Mouse (Mus musculus) intestine, embryonic 14.5 days (tissue): ENCODE results near the gene Lnx2. TPM values are rescaled to one million over a fixed set of nuclear protein-coding genes. Genes with fewer than 3 reads are reported as not detected.

Experiments used
- ATAC-seq: fragments of 200-750 bp; cut with Nextera tagmentation; replicated peaks from 2 replicates; pipeline ENCODE4 v1.8.0; 2017; ENCODE audit warnings: low read depth, moderate number of reproducible peaks, moderate TSS enrichment, moderate library complexity; ENCODE audit not compliant: low FRiP score, low TSS enrichment
- DNase-seq: peaks from one replicate; pipeline ENCODE4 v3.0.0-alpha.2; 2018; ENCODE audit warnings: low spot score
- H3K27ac ChIP-seq: fragments of 300-500 bp; sonication (generic); 2 replicates; pipeline ENCODE4 v1.5.1; 2014; ENCODE audit warnings: low read depth, mild to moderate bottlenecking, control low read depth
- H3K27me3 ChIP-seq: fragments of 300-500 bp; sonication (generic); replicated peaks from 2 replicates; pipeline ENCODE4 v1.6.1; 2014; ENCODE audit warnings: low read length, control low read depth; ENCODE audit not compliant: control insufficient read depth, insufficient read depth
- H3K36me3 ChIP-seq: fragments of 300-500 bp; sonication (generic); 2 replicates; pipeline ENCODE4 v1.6.1; 2014; ENCODE audit warnings: low read length, control low read depth; ENCODE audit not compliant: control insufficient read depth, insufficient read depth
- H3K4me1 ChIP-seq: fragments of 300-500 bp; sonication (generic); replicated peaks from 2 replicates; pipeline ENCODE4 v1.6.1; 2014; ENCODE audit warnings: low read length, control low read depth, mixed read lengths; ENCODE audit not compliant: control insufficient read depth, insufficient read depth
- H3K4me2 ChIP-seq: fragments of 300-500 bp; sonication (generic); 2 replicates; pipeline ENCODE4 v1.6.1; 2014; ENCODE audit warnings: low read length
- H3K4me3 ChIP-seq: fragments of 300-500 bp; sonication (generic); 2 replicates; pipeline ENCODE4 v1.5.1; 2014; ENCODE audit warnings: low read depth, low read length, control low read depth, mixed read lengths
- H3K9ac ChIP-seq: fragments of 300-500 bp; sonication (generic); 2 replicates; pipeline ENCODE4 v1.6.1; 2014; ENCODE audit warnings: mild to moderate bottlenecking, low read length
- H3K9me3 ChIP-seq: fragments of 300-500 bp; sonication (generic); 2 replicates; pipeline ENCODE4 v1.6.1; 2016; ENCODE audit warnings: low read length, control low read depth; ENCODE audit not compliant: control insufficient read depth
- WGBS: fragments of 180-500 bp; shearing (Covaris S2); extraction: QIAGEN DNeasy Blood & Tissue Kit; methylation state at CpG from one replicate; pipeline ENCODE4 v1.1.7; 2014; 5-methylcytosine and 5-hydroxymethylcytosine counted together
- polyA plus RNA-seq: library from polyadenylated mRNA; unstranded; fragments of >200 nt; fragmentation: Nextera tagmentation; extraction: Ambion mirVana; gene quantifications from 2 replicates; pipeline ENCODE4 v1.2.1, GENCODE M21; 2014

Gene Lnx2
- polyA plus RNA-seq, 1 experiment from 2014 or later: 17.9 TPM

DNA sequence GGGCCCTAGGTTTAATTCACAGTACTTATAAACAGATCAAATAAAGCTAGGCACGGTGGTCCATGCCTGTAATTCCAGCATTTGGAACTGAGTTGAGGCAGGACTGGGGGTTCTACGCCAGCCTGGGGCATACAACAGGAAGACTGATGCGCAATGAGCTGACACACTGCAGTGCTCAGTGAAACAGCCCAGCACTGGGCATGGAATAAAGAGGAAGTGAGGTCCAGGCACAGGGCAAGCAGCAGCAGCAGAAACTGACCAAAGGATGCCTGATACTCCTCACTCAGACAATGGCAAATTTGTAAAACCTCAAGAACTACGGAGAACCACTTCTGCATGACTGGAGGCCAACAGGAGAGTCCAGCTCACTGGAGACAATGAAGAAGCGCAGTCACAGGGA is 37.0 kb downstream of the Lnx2 start:
- Histone ChIP-seq H3K27me3 (no peaks in the 10 kb centered on the region), H3K9ac (no peak overlapping the region), H3K4me1 (0 out of 2 replicates have a peak, but pooled peaks cover 8% of the 10 kb centered on the region), H3K27ac (no peak overlapping the region), H3K9me3 (no peaks in the 10 kb centered on the region), H3K36me3 (peaks cover 24% of the 10 kb centered on the region), H3K4me3 (no peak overlapping the region), H3K4me2 (no peak overlapping the region)
- ATAC-seq (no peak), DNase-seq (no peak)
- whole genome bisulfite sequencing: 80% methylated on average over 5 of the region's 5 CpGs

DNA sequence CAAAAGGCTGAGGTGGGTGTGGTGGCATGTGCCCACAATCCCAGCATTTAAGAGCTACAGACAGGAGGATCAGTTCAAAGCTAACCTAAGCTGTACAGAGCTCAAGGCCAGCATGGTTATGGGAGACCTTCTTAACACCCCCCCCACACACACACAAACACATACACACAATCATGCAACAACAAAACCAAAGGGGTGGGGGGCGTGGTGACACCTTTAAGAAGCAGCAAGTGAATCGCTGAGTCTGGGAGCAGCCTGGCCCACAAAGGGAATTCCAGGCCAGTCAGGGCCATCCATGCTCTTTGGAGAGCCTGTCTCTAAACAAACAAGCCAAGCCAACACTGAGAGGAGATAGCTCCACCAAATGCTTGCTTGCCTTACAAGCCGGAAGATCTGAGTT is 38.8 kb downstream of the Lnx2 start:
- Histone ChIP-seq H3K4me2 (no peak overlapping the region), H3K9ac (no peak overlapping the region), H3K9me3 (no peaks in the 10 kb centered on the region), H3K4me1 (no peaks in the 10 kb centered on the region), H3K4me3 (no peak overlapping the region), H3K27ac (no peak overlapping the region), H3K27me3 (no peaks in the 10 kb centered on the region), H3K36me3 (peaks cover 27% of the 10 kb centered on the region)
- no peak for DNase-seq
- WGBS: 34% methylated on average over 3 of the region's 3 CpGs
- ATAC-seq: no peak

DNA sequence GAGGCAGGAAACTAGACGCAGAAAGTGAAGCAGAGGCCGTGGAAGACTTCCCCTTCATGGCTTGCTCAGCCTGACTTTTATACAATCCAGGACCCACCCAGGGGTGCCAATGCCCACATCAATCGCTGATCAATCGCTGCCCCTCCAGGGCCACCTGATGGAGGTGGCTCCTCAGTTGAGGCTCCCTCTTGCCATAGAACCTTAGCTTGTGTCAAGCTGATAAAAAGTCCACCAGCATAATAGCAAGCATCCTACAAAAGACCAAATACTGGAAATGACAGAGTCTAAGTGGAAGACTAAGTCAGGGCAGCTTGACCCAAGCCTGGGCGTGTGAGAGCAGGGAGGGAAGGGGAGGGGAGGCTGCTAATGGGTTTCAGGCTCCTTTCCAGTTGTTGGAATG is 39.7 kb downstream of the Lnx2 start:
- Histone ChIP-seq H3K27ac (no peak overlapping the region), H3K36me3 (peaks cover 30% of the 10 kb centered on the region), H3K9me3 (no peaks in the 10 kb centered on the region), H3K9ac (no peak overlapping the region), H3K4me2 (no peak overlapping the region), H3K4me3 (no peak overlapping the region), H3K4me1 (no peaks in the 10 kb centered on the region), H3K27me3 (no peaks in the 10 kb centered on the region)
- WGBS: 78% methylated on average over 5 of the region's 5 CpGs
- ATAC-seq (no peak), DNase-seq (no peak)

DNA sequence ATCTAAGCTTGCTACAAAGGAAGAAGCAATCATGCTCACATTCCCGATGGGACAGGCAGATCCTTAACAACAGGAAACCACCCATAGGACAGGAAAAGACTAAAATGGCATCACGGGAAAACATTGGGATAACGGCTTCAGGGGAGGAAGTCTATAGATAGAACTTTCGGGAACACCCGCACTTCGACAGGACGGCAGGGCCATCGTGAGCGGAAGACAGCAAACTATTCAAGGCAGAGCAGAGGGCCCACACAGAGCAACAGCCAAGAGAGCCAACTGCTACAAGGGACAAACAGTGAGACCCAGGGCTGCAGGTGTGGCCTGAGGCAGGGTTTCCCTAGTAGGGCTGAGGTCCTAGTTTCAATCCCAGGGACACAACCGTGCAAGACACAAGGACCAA is 40.4 kb downstream of the Lnx2 start:
- DNase-seq: no peak
- Histone ChIP-seq H3K27ac (no peak overlapping the region), H3K4me1 (no peaks in the 10 kb centered on the region), H3K27me3 (no peaks in the 10 kb centered on the region), H3K36me3 (peaks cover 29% of the 10 kb centered on the region), H3K4me3 (no peak overlapping the region), H3K9me3 (no peaks in the 10 kb centered on the region), H3K4me2 (no peak overlapping the region), H3K9ac (no peak overlapping the region)
- 76% methylated on average over 10 of the region's 10 CpGs for WGBS
- ATAC-seq: no peak

DNA sequence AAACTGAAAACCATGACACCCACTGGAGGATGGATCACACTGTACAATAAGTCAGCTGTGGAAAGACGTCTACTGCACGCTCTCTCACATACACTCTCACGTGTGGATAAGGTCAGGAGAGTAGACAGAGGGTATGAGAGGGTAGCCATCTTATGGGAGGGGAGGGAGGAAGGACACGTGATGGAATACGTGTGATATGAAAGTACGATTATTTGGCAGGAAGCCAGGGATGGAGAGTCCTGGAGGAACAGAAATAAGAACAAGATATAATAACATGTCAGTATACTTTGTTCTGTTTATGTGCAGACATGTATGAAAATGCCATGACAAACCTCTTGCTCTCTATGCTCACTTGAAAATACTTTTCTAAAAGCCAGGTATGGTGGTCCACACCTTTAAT is 41.1 kb downstream of the Lnx2 start:
- Histone ChIP-seq H3K27ac (no peak overlapping the region), H3K4me3 (no peak overlapping the region), H3K9ac (no peak overlapping the region), H3K9me3 (no peaks in the 10 kb centered on the region), H3K4me2 (no peak overlapping the region), H3K4me1 (no peaks in the 10 kb centered on the region), H3K36me3 (peaks cover 30% of the 10 kb centered on the region), H3K27me3 (no peaks in the 10 kb centered on the region)
- 77% methylated on average over 6 of the region's 6 CpGs for WGBS
- DNase-seq (no peak), ATAC-seq (no peak)

DNA sequence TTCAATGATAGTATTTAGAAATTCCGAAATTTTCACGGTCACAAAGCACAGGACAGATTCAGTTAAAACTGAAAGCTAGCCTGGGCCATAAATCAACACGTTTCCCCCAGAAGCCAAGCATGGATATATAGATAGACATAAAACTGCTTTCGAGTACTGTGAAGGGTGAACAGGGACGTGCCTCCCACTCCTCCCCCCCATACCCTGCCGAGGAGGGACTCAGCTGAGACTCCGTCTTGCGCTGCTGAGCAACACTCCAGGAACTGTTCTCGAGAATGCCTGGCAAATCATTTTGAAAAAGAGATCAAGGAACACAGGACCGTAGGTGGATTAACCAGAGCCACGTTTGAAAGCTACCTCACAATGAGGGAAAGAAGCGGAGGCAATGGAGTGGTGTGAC is 42.1 kb downstream of the Lnx2 start:
- WGBS: 64% methylated on average over 12 of the region's 12 CpGs
- no peak overlapping the region for H3K27ac ChIP-seq
- ATAC-seq: no peak

DNA sequence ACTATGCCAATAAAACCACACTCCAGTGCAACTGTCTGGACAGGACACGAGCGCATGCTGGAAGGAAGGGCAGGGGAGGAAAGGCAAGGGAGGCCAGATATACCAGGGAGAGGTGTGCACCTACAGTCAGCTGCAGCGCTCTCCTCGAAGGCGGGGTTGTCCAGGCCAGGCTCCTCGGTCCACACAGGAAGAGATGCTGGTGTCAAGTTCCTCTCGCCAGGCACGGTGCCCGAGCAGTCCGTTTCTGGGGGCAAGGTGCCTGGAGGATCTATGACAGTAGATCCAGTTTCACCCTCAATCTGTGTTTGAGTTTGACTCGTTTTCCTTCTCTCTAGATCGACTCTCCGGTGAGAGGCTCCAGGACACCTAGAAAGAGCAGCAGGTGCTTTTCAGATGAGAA is 43.2 kb downstream of the Lnx2 start:
- no peak for DNase-seq
- 76% methylated on average over 13 of the region's 13 CpGs for WGBS
- ATAC-seq: no peak
- Histone ChIP-seq H3K27me3 (no peaks in the 10 kb centered on the region), H3K4me2 (no peak overlapping the region), H3K9ac (no peak overlapping the region), H3K4me1 (no peaks in the 10 kb centered on the region), H3K9me3 (no peaks in the 10 kb centered on the region), H3K4me3 (no peak overlapping the region), H3K36me3 (peaks cover 45% of the 10 kb centered on the region), H3K27ac (no peak overlapping the region)

More for the DNA sequence above, 42.1 kb downstream of the Lnx2 start:
- Histone ChIP-seq H3K27me3 (no peaks in the 10 kb centered on the region), H3K4me2 (no peak overlapping the region), H3K9ac (no peak overlapping the region), H3K4me1 (no peaks in the 10 kb centered on the region), H3K36me3 (peaks cover 34% of the 10 kb centered on the region), H3K4me3 (no peak overlapping the region), H3K9me3 (no peaks in the 10 kb centered on the region)
- no peak for DNase-seq

DNA sequence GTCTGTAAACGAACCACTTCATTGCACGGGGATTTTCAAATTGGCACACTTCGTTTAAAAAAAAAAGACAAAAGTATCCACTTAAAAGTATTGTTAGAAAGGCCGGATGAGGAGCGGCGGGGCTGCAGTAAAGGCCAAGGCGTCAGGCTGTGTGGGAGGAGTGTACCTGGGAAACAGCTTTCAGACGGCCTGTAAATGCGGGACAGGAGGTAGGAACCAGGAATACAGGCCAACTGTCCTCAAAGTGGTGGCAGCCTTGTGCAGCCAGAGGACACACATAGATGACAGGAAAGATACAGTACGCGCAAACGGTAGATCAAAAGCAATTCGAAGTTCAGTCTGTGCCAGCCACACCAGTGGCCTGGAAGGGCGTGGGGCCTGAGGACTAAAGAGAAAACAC is 45.1 kb downstream of the Lnx2 start:
- 84% methylated on average over 14 of the region's 14 CpGs for WGBS
- Histone ChIP-seq H3K27me3 (no peaks in the 10 kb centered on the region), H3K9ac (no peak overlapping the region), H3K4me2 (no peak overlapping the region), H3K4me3 (no peak overlapping the region), H3K36me3 (peaks cover 64% of the 10 kb centered on the region), H3K27ac (no peak overlapping the region), H3K4me1 (no peaks in the 10 kb centered on the region), H3K9me3 (no peaks in the 10 kb centered on the region)
- DNase-seq: no peak
- no peak for ATAC-seq

DNA sequence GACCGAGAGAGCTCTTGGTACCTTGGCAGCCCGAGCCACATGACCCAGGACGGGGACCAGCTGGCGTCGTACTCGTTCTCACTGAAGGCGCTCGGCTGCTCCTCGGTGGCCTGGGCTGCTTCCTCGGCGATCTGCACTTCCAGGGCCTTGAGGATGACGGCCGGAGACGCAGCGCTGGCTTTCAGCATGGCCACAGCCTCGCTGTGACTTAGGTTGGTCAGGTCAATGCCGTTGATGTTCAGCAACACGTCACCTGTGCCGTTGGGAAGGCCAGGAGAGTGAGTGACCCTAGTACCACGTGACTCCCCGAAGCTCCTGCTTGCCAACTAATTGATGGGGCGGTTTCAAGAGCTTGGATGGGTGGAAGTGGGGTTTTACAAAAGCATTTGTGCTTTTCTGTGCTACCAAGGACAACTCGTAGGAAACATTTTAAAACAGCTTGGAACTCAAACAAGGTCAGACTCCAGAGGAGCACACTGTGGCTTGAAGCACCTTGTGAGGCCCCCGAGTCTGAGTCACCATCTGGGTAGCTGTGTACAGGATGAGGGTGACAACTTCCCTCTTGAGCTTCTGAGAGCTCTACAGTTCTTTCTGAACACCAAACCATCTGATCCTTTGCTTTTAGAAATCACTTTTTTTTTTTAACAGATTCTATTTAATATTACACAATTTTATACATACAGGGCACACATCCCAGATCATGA is 51.9 kb downstream of the Lnx2 start:
- H3K9me3 ChIP-seq: no peaks in the 10 kb centered on the region
- no peaks in the 10 kb centered on the region for H3K4me1 ChIP-seq
- H3K27me3 ChIP-seq: no peaks in the 10 kb centered on the region
- ATAC-seq: no peak
- peaks cover 72% of the 10 kb centered on the region for H3K36me3 ChIP-seq
- 74% methylated on average over 24 of the region's 24 CpGs for WGBS
- H3K4me3 ChIP-seq: no peak overlapping the region
- no peak overlapping the region for H3K9ac ChIP-seq
- H3K4me2 ChIP-seq: no peak overlapping the region
- DNase-seq: no peak
- no peak overlapping the region for H3K27ac ChIP-seq
